Comparison of ENCODE assay signal across 9 mouse cellular contexts in the genomic region with DNA sequence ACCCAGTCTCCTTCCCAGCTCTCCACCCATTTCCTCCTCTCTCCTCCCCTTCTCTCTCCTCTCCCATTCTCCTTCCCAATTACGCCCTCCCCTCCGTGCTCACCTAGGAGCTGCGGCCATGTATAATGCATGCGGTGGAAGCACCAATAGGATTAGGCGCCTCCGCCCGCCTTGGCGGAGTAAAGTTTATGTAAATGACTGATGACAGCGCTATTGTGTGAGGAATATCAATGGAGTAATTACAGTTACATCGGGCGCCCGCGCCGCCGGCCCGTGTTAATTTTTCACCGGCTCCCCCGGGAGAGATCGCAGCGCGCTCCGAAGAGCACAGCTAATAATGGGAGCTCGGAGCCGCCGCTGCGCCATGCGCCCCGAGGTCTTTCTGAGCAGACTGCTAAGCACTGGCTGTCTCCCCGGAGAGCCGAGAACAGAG. TPM values are rescaled to one million over a fixed set of nuclear protein-coding genes. Genes with fewer than 3 reads are reported as not detected.
DNase-seq lines count a peak whose midpoint lies in the region; ATAC-seq and TF ChIP-seq lines count a peak whose summit lies in the region.
"Had no signal": no experiment of that assay in that cellular context is flagged by ENCODE, and none has a peak within 500 bp of the region (broad histone marks: within the 10 kb centered on the region; RNA-seq: fewer than 3 reads in every experiment).

No protein-coding gene starts in this region.

- H3K9ac ChIP-seq in heart, embryonic 16.5 days (ENCODE audit: low read length), result peak overlapping the region; percentile 47
- H3K9ac ChIP-seq in hindbrain, embryonic 14.5 days, result peak overlapping the region; percentile 65

- no peaks in the 10 kb centered on the region for H3K9me3 ChIP-seq in heart, embryonic 16.5 days (replicated peaks; ENCODE audit: control insufficient read depth, low read length)
- H3K9me3 ChIP-seq in hindbrain, embryonic 14.5 days (ENCODE audit: control insufficient read depth, low read length), result no peaks in the 10 kb centered on the region

- intact Hi-C loops in heart, postnatal 14 days (cut with DNase I), result no loop called here
- intact Hi-C loops in left cerebral cortex, adult 2 months (cut with DNase I), result no loop called here

- H3K36me3 ChIP-seq in heart, embryonic 16.5 days (ENCODE audit: control insufficient read depth, insufficient read depth), result no peaks in the 10 kb centered on the region
- H3K36me3 ChIP-seq in hindbrain, embryonic 14.5 days (replicated peaks; ENCODE audit: control insufficient read depth, insufficient read depth), result no peaks in the 10 kb centered on the region

- peaks cover 3% of the 10 kb centered on the region for H3K4me1 ChIP-seq in heart, embryonic 16.5 days (ENCODE audit: control insufficient read depth, insufficient read depth, low read length)
- H3K4me1 ChIP-seq in hindbrain, embryonic 14.5 days (replicated peaks; ENCODE audit: control insufficient read depth, insufficient read depth, low read length), result peaks cover 43% of the 10 kb centered on the region

- peak overlapping the region; percentile 46 for H3K4me3 ChIP-seq in heart, embryonic 16.5 days (ENCODE audit: low read length)
- H3K4me3 ChIP-seq in hindbrain, embryonic 14.5 days (replicated peaks; ENCODE audit: low read length), result peak overlapping the region; percentile 24
- H3K4me3 ChIP-seq in left cerebral cortex, adult 2 months, result peak overlapping the region; percentile 50

- under 1% methylated on average over 30 of the region's 30 CpGs for WGBS in heart, embryonic 16.5 days
- WGBS in hindbrain, embryonic 14.5 days, result under 1% methylated on average over 30 of the region's 30 CpGs

- DNase-seq in heart, postnatal 14 days, result no peak
- peak; percentile 58 for DNase-seq in embryo, embryonic 10 days (ENCODE audit: low spot score)
- DNase-seq in hindbrain, embryonic 14.5 days (ENCODE audit: low spot score), result peak; percentile 88
- peak; percentile 49 to 68 for DNase-seq in left cerebral cortex, adult 2 months (ENCODE audit: extremely low spot score in 1 of 2, low spot score in 2 of 2)
- DNase-seq in neural tube, embryonic 10.5 days (ENCODE audit: extremely low spot score, low spot score), result peak; percentile 52
- no peak for DNase-seq in spleen, postnatal 36 days (ENCODE audit: low spot score in 2 of 2)
- no peak for DNase-seq in thymus, postnatal 36 days

- no peak for TF ChIP-seq CTCF in left cerebral cortex, adult 2 months (IDR thresholded peaks at IDR 0.05)

- H3K27me3 ChIP-seq in heart, embryonic 16.5 days (ENCODE audit: control insufficient read depth, insufficient read depth, low read length), result peaks cover 66% of the 10 kb centered on the region
- H3K27me3 ChIP-seq in hindbrain, embryonic 14.5 days (ENCODE audit: control insufficient read depth, insufficient read depth, low read length), result peaks cover 24% of the 10 kb centered on the region

- H3K4me2 ChIP-seq in heart, embryonic 16.5 days (ENCODE audit: low read depth, low read length), result peak overlapping the region; percentile 62
- peak overlapping the region; percentile 53 for H3K4me2 ChIP-seq in hindbrain, embryonic 14.5 days (replicated peaks)

- no peak overlapping the region for H3K27ac ChIP-seq in heart, embryonic 16.5 days (ENCODE audit: low read length)
- H3K27ac ChIP-seq in hindbrain, embryonic 14.5 days, result peak overlapping the region; percentile 86
- peak overlapping the region; percentile 69 for H3K27ac ChIP-seq in left cerebral cortex, adult 2 months

- no peak for ATAC-seq in heart, embryonic 16.5 days (replicated peaks; ENCODE audit: extremely low read depth, insufficient read depth, low FRiP score)
- ATAC-seq in hindbrain, embryonic 14.5 days (ENCODE audit: low FRiP score), result peak; percentile 87

RNA-seq across cellular contexts. Expression of a gene that starts 23.9 kb away (rescaled TPM):
- not detected in 2 replicates for polyA plus RNA-seq in heart, embryonic 16.5 days (2015; fragmentation: Nextera tagmentation; extraction: Ambion mirVana)
- under 1 TPM; 0.05 to 0.38 TPM for total RNA-seq in heart, postnatal 14 days (2021)
- polyA plus RNA-seq in hindbrain, embryonic 14.5 days (2014; fragmentation: Nextera tagmentation; extraction: Ambion mirVana), result 6.7 and 8.7 TPM in 2 replicates
- total RNA-seq in left cerebral cortex, adult 2 months (2021), result under 1 TPM in 1 of 2 experiments, not detected in 1; 0.07 TPM
- total RNA-seq: liver, adult 2 months had no signal
- polyA plus RNA-seq: liver, adult 2 months had no signal

Comparison
In these comparisons a context has a peak if more than half of its experiments do, and no peak if none do; other contexts are left out.
1. DNase-seq: peak in embryo, embryonic 10 days (single experiment), hindbrain, embryonic 14.5 days (single experiment), left cerebral cortex, adult 2 months (2 of 2) and neural tube, embryonic 10.5 days (single experiment); none in heart, postnatal 14 days (0 of 2), spleen, postnatal 36 days (0 of 2) and thymus, postnatal 36 days (0 of 2).
2. Peak in every context shown above with its lines, with median percentiles within 50 percentile points of each other: H3K4me3 ChIP-seq.